Comparison of ENCODE assay signal across 9 mouse cellular contexts in genomic region chr17:24695326-24696010, GRCm38 (mm10). TPM values are rescaled to one million over a fixed set of nuclear protein-coding genes. Genes with fewer than 3 reads are reported as not detected.
DNase-seq lines count a peak whose midpoint lies in the region; ATAC-seq and TF ChIP-seq lines count a peak whose summit lies in the region.
"Had no signal": no experiment of that assay in that cellular context is flagged by ENCODE, and none has a peak within 500 bp of the region (broad histone marks: within the 10 kb centered on the region; RNA-seq: fewer than 3 reads in every experiment).

No protein-coding gene starts in this region.

- peaks cover 4% of the 10 kb centered on the region for H3K27me3 ChIP-seq in forebrain, embryonic 13.5 days
- peaks cover 10% of the 10 kb centered on the region for H3K27me3 ChIP-seq in liver, embryonic 11.5 days (replicated peaks; ENCODE audit: control insufficient read depth, insufficient read depth, low read length)
- H3K27me3 ChIP-seq in stomach, postnatal 0 days (ENCODE audit: control insufficient read depth, insufficient read depth, low read length) = peaks cover 3% of the 10 kb centered on the region; the same call in 1 of the 2 replicates

- peak overlapping the region; percentile 66 for H3K4me2 ChIP-seq in forebrain, embryonic 13.5 days
- peak overlapping the region; percentile 75 for H3K4me2 ChIP-seq in liver, embryonic 11.5 days
- peak overlapping the region; percentile 86 for H3K4me2 ChIP-seq in stomach, postnatal 0 days (replicated peaks; ENCODE audit: low read depth)

- TF ChIP-seq CTCF in stomach, postnatal 0 days (IDR thresholded peaks at IDR 0.05; ENCODE audit: low read depth) = no peak

- H3K9ac ChIP-seq in forebrain, embryonic 13.5 days = peak overlapping the region; percentile 87
- H3K9ac ChIP-seq in liver, embryonic 11.5 days (ENCODE audit: low read depth, low read length) = peak overlapping the region; percentile 90
- peak overlapping the region; percentile 77 for H3K9ac ChIP-seq in stomach, postnatal 0 days (ENCODE audit: low read length)

- peaks cover 26% of the 10 kb centered on the region for H3K36me3 ChIP-seq in forebrain, embryonic 13.5 days (ENCODE audit: poor library complexity, severe bottlenecking)
- peaks cover 12% of the 10 kb centered on the region; the same call in 1 of the 2 replicates for H3K36me3 ChIP-seq in liver, embryonic 11.5 days (ENCODE audit: control insufficient read depth, insufficient read depth, low read length)
- H3K36me3 ChIP-seq in stomach, postnatal 0 days (ENCODE audit: control insufficient read depth, insufficient read depth, low read length) = peaks cover 3% of the 10 kb centered on the region; the same call in 1 of the 2 replicates

- TF ChIP-seq EP300 in stomach, postnatal 0 days (optimal IDR thresholded peaks at IDR 0.05) = no peak

- DNase-seq in frontal cortex, postnatal 36 days (ENCODE audit: low spot score in 2 of 2) = no peak
- DNase-seq in 416B (ENCODE audit: low read depth) = peak; percentile 39
- DNase-seq in liver, embryonic 11.5 days (ENCODE audit: low spot score) = no peak
- no peak for DNase-seq in stomach, postnatal 0 days (ENCODE audit: low spot score)
- no peak for DNase-seq in gastrocnemius, postnatal 25 days
- DNase-seq in yolk sac, embryonic 10.5 days (ENCODE audit: low spot score) = no peak

- H3K27ac ChIP-seq in forebrain, embryonic 13.5 days = peak overlapping the region; percentile 84
- H3K27ac ChIP-seq in liver, embryonic 11.5 days (ENCODE audit: low read depth, low read length) = peak overlapping the region; percentile 81
- H3K27ac ChIP-seq in stomach, postnatal 0 days (replicated peaks) = peak overlapping the region; percentile 81

- no peaks in the 10 kb centered on the region for H3K9me3 ChIP-seq in forebrain, embryonic 13.5 days (replicated peaks)
- no peaks in the 10 kb centered on the region for H3K9me3 ChIP-seq in liver, embryonic 11.5 days (ENCODE audit: control insufficient read depth, low read length)
- no peaks in the 10 kb centered on the region for H3K9me3 ChIP-seq in stomach, postnatal 0 days (ENCODE audit: control insufficient read depth, low read length)

- 5% methylated on average over 48 of the region's 51 CpGs for WGBS in forebrain, embryonic 13.5 days
- 6% methylated on average over 50 of the region's 51 CpGs for WGBS in liver, embryonic 11.5 days
- WGBS in stomach, postnatal 0 days = 9% methylated on average over 40 of the region's 51 CpGs

- H3K4me3 ChIP-seq in forebrain, embryonic 13.5 days = peak overlapping the region; percentile 79
- H3K4me3 ChIP-seq in liver, embryonic 11.5 days (ENCODE audit: low read depth, low read length) = peak overlapping the region; percentile 79
- peak overlapping the region; percentile 80 for H3K4me3 ChIP-seq in stomach, postnatal 0 days (ENCODE audit: low read depth, low read length)

- peaks cover 35% of the 10 kb centered on the region for H3K4me1 ChIP-seq in forebrain, embryonic 13.5 days
- peaks cover 16% of the 10 kb centered on the region for H3K4me1 ChIP-seq in liver, embryonic 11.5 days (replicated peaks; ENCODE audit: control insufficient read depth, insufficient read depth, low read length)
- peaks cover 5% of the 10 kb centered on the region; the same call in 1 of the 2 replicates for H3K4me1 ChIP-seq in stomach, postnatal 0 days (replicated peaks; ENCODE audit: control insufficient read depth, insufficient read depth)

- peak; percentile 5; the same call in 1 of the 2 replicates for ATAC-seq in frontal cortex, adult (ENCODE audit: low TSS enrichment)
- peak; percentile 56 for ATAC-seq in forebrain, embryonic 13.5 days
- peak; percentile 24 for ATAC-seq in liver, embryonic 11.5 days (replicated peaks; ENCODE audit: low FRiP score)
- peak; percentile 16 for ATAC-seq in stomach, postnatal 0 days (ENCODE audit: low FRiP score, low TSS enrichment)

RNA-seq across cellular contexts. Expression of gene Gfer, which starts 0.5 kb away (rescaled TPM):
- 40.7 and 42.5 TPM in 2 replicates for polyA plus RNA-seq in forebrain, embryonic 13.5 days (2015; fragmentation: Nextera tagmentation; extraction: Ambion mirVana)
- 64.2 and 74.7 TPM in 2 replicates for polyA plus RNA-seq in liver, embryonic 11.5 days (2014; fragmentation: Nextera tagmentation; extraction: Ambion mirVana)
- polyA plus RNA-seq in stomach, postnatal 0 days (2015; fragmentation: Nextera tagmentation; extraction: Ambion mirVana) = 27.2 and 27.7 TPM in 2 replicates
- 10 to 100 TPM; 24.1 to 30.1 TPM for total RNA-seq in gastrocnemius, postnatal 25 days (2021)

RNA-seq across cellular contexts. Expression of gene Noxo1, which starts 0.6 kb away (rescaled TPM):
- polyA plus RNA-seq in forebrain, embryonic 13.5 days (2015; fragmentation: Nextera tagmentation; extraction: Ambion mirVana) = 1.3 TPM in 2 replicates
- polyA plus RNA-seq in liver, embryonic 11.5 days (2014; fragmentation: Nextera tagmentation; extraction: Ambion mirVana) = 0.56 and 0.58 TPM in 2 replicates
- polyA plus RNA-seq in stomach, postnatal 0 days (2015; fragmentation: Nextera tagmentation; extraction: Ambion mirVana) = 3.3 and 3.7 TPM in 2 replicates
- under 1 TPM; 0.59 to 0.61 TPM for total RNA-seq in gastrocnemius, postnatal 25 days (2021)

RNA-seq across cellular contexts. Expression of gene Syngr3, which starts 5.7 kb away (rescaled TPM):
- 61.0 and 68.7 TPM in 2 replicates for polyA plus RNA-seq in forebrain, embryonic 13.5 days (2015; fragmentation: Nextera tagmentation; extraction: Ambion mirVana)
- polyA plus RNA-seq in liver, embryonic 11.5 days (2014; fragmentation: Nextera tagmentation; extraction: Ambion mirVana) = 0.26 and 0.49 TPM in 2 replicates
- 5.0 and 5.9 TPM in 2 replicates for polyA plus RNA-seq in stomach, postnatal 0 days (2015; fragmentation: Nextera tagmentation; extraction: Ambion mirVana)
- total RNA-seq in gastrocnemius, postnatal 25 days (2021) = not detected

RNA-seq across cellular contexts. Expression of gene Tbl3, which starts 12.0 kb away (rescaled TPM):
- 86.9 and 107 TPM in 2 replicates for polyA plus RNA-seq in forebrain, embryonic 13.5 days (2015; fragmentation: Nextera tagmentation; extraction: Ambion mirVana)
- 102 and 109 TPM in 2 replicates for polyA plus RNA-seq in liver, embryonic 11.5 days (2014; fragmentation: Nextera tagmentation; extraction: Ambion mirVana)
- polyA plus RNA-seq in stomach, postnatal 0 days (2015; fragmentation: Nextera tagmentation; extraction: Ambion mirVana) = 33.7 and 36.3 TPM in 2 replicates
- total RNA-seq in gastrocnemius, postnatal 25 days (2021) = 10 to 100 TPM; 14.7 to 15.6 TPM

RNA-seq across cellular contexts. Expression of gene Rnf151, which starts 22.4 kb away (rescaled TPM):
- 0.18 TPM in 1 of 2 replicates, not detected in the other for polyA plus RNA-seq in forebrain, embryonic 13.5 days (2015; fragmentation: Nextera tagmentation; extraction: Ambion mirVana)
- polyA plus RNA-seq in liver, embryonic 11.5 days (2014; fragmentation: Nextera tagmentation; extraction: Ambion mirVana) = 0.25 and 0.27 TPM in 2 replicates
- 0.10 TPM in 1 of 2 replicates, not detected in the other for polyA plus RNA-seq in stomach, postnatal 0 days (2015; fragmentation: Nextera tagmentation; extraction: Ambion mirVana)
- total RNA-seq in gastrocnemius, postnatal 25 days (2021) = not detected
- total RNA-seq: hematopoietic stem cell, adult 5-6 weeks had no signal

Comparison
In these comparisons a context has a peak if more than half of its experiments do, and no peak if none do; other contexts are left out.
1. ATAC-seq: peak in every context shown above with its lines; median percentile 56 in forebrain, embryonic 13.5 days; 24 in liver, embryonic 11.5 days; 16 in stomach, postnatal 0 days; 5 in frontal cortex, adult.